Mouse (Mus musculus) left cerebral cortex, adult 2 months (tissue): Measurements from ENCODE around the gene Pyurf. TPM values are rescaled to one million over a fixed set of nuclear protein-coding genes. Genes with fewer than 3 reads are reported as not detected.

Source experiments
- DNase-seq, 2 experiments: peaks; one replicate each; pipeline ENCODE4 v3.0.0; 2021 to 2022; ENCODE audit warnings: low spot score in 2 of 2, mixed read lengths in 1 of 2; ENCODE audit errors: extremely low spot score in 1 of 2
- H3K27ac ChIP-seq: fragments of 200-600 bp; 2 replicates; pipeline ENCODE4 v1.8.1; 2022
- H3K4me3 ChIP-seq: fragments of 200-600 bp; 2 replicates; pipeline ENCODE4 v1.8.1; 2022
- CTCF ChIP-seq: fragments of 200-600 bp; IDR thresholded peaks from 2 replicates; pipeline ENCODE4 v1.8.1; 2022; ENCODE audit warnings: antibody characterized with exemption, mild to moderate bottlenecking, moderate library complexity
- intact Hi-C: fragments of 180-260 bp; cut with DNase I; formaldehyde crosslinking; loops from one replicate; pipeline ENCODE4 v1.15.1; 2025
- long read RNA-seq, 2 experiments: library from polyadenylated mRNA; stranded (forward); transcript quantifications; one replicate each; pipeline ENCODE4 v2.0.0; 2021; ENCODE audit warnings: borderline mapping rate in 2 of 2
- total RNA-seq, 2 experiments: library from RNA; stranded (reverse); gene quantifications; 2 replicates each; pipeline ENCODE4 v1.2.3; 2021

The Pyurf gene
- total RNA-seq = 1 to 10 TPM; 9.0 to 9.8 TPM
- long read RNA-seq, experiment 1, transcript Pyurf-201 (2 exons, 3,573 nt) = major isoform, 20 of 20 reads
- long read RNA-seq, experiment 1, partial matches to known transcripts = 0 of 20 reads
- long read RNA-seq, experiment 1, other reads (novel, unspliced or antisense) = 0 of 20 reads
- long read RNA-seq, experiment 2, transcript Pyurf-201 (2 exons, 3,573 nt) = major isoform, 17 of 17 reads
- long read RNA-seq, experiment 2, partial matches to known transcripts = 0 of 17 reads
- long read RNA-seq, experiment 2, other reads (novel, unspliced or antisense) = 0 of 17 reads

DNA sequence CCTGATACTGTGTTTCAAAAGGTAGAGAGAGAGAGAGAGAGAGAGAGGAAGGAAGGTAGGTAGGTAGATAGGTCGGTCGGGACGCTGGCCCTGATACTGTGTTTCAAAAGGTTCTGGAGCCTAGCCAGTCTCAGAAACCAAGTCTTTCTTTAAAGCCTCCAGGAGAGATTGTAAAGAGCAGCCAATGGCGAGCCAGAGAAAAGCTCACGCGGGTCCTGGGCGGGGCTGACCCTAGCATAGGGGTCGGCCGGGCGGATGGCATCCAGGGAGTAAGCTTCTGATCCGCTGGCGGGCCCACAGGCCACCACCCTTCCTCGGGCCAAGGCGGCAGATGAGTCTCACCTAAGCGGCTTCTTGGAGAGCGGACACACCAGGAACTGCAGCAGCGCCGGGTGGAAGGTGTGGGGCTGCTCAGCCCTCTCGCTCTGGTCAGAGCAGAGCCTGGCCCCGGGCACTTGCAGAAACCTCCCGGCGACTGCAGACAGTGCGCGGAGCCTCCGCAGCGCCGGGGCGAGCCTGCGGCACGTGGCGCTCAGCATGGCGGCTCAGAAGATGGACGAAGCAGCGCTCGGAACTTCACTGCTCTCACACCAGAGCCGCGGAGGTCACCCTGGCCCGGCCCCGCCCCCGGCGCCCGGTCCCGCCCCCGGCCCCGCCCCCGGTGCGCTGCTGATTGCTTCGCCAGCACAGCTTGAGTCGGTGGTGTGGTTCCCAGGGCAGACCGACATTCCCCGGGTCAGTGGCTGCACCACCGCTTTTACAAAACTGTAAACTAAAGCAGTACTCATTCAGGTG, at the start of gene Pyurf:
TSS of gene Pyurf (minus strand) at position 612 of the 795 bp plus-strand sequence.
- intact Hi-C loops = loop anchor here (5.0 kb wide), 1 partner anchor 894 kb away; the partner anchor contains the start of gene Kbtbd2
- peak within 1 kb of the TSS; percentile 70 for H3K4me3 ChIP-seq
- DNase-seq = peak; percentile 79 to 83
- peak within 1 kb of the TSS; percentile 96 for H3K27ac ChIP-seq
- peak; percentile 9; the same call in 1 of the 2 replicates for TF ChIP-seq CTCF

DNA sequence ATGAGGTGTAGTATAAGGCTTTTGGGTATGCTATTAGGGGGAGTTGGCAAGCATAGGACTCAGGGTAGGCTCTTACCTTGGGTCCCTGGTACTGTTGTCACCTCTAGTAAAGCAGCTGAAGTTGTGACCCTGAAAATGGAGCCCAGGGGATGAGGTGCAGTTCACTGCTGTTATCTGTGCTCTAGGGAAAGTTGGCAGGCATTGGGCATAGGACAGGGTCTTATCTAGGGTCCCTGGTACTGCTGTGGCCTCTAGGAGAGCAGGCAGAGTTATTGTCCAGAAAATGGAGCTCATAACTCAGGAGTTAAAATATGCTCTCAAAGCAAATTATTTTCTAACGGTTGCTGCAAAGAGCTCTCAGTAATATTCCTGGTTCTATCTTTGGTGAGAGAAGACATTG, 29.5 kb upstream of the Pyurf start:
- TF ChIP-seq CTCF = no peak
- intact Hi-C loops = no loop called here
- no peak for DNase-seq
- H3K4me3 ChIP-seq = no peak overlapping the region
- H3K27ac ChIP-seq = no peak overlapping the region

DNA sequence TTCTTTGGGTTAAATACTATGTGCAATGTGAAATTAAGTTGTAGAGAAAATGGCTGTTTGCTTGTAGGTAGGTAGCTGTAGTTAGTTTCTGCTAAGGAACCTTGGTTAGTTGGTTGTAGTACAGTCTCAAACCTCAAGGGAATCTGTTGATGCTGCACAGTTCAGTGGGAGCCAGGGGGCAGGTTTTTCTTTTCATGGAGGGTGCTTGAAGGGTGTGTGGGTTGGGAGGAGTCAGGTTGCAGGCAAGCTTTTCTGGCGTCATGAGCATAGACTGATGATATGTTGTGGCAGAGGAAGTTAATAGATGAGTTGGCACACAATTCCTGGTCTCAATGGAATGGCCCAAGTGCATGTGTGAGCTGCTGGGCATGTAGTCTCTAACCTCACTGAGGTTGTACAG, 19.8 kb upstream of the Pyurf start:
- Histone ChIP-seq H3K4me3 (no peak overlapping the region), H3K27ac (no peak overlapping the region)
- DNase-seq = no peak
- TF ChIP-seq CTCF = no peak; the same call in 1 of the 2 replicates
- intact Hi-C loops = no loop called here

DNA sequence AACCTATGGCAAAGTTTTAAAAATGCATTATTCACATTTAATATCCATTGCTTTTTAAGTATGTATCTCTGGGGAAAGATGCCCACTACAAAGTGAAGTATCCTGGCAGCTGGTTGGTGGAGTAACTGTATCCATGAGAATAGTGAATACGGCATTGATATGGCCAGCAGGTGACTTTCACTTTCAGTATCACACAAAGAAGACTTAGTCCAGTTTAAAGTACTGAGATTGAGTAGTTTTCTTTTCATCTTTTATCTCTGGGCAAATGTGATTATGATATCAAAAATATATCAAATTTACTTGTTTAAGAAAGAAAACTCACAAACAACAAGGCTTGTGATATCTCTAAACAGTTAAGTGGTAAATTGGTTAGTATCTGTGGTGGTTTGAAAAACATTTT, 14.8 kb upstream of the Pyurf start:
- TF ChIP-seq CTCF = no peak
- H3K27ac ChIP-seq = no peak overlapping the region
- H3K4me3 ChIP-seq = no peak overlapping the region
- no peak for DNase-seq
- intact Hi-C loops = loop anchor here (10.0 kb wide), 1 partner anchor 782 kb away; the partner anchor contains the start of genes Nt5c3 and Vmn1r4

DNA sequence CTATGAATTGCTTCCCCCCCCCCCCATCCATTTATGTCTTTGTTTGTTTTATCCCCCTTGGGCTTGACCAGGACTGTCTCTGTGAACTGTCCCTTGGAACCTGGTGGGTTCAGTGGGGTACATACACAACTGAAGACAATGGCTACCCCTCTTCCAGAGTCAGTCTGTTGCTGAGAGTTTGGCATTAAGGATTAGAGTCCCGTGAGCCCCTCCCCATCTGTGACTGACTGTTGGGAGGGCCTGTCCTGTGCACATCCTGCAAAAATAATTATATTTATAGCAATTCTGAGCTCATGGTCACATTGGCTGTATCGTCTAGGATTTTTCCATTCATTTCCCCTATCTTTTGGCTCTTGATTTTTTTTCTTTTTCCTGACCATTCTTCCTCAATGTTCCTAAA, 11.8 kb upstream of the Pyurf start:
- TF ChIP-seq CTCF = no peak
- Histone ChIP-seq H3K4me3 (peak overlapping the region; percentile 90), H3K27ac (peak overlapping the region; percentile 99)
- intact Hi-C loops = loop anchor here (1.0 to 10.0 kb wide), 5 partner anchors 96 to 779 kb away; partner anchors contain the start of genes Herc6, Nt5c3, Ppm1k and Vmn1r4
- DNase-seq = no peak

DNA sequence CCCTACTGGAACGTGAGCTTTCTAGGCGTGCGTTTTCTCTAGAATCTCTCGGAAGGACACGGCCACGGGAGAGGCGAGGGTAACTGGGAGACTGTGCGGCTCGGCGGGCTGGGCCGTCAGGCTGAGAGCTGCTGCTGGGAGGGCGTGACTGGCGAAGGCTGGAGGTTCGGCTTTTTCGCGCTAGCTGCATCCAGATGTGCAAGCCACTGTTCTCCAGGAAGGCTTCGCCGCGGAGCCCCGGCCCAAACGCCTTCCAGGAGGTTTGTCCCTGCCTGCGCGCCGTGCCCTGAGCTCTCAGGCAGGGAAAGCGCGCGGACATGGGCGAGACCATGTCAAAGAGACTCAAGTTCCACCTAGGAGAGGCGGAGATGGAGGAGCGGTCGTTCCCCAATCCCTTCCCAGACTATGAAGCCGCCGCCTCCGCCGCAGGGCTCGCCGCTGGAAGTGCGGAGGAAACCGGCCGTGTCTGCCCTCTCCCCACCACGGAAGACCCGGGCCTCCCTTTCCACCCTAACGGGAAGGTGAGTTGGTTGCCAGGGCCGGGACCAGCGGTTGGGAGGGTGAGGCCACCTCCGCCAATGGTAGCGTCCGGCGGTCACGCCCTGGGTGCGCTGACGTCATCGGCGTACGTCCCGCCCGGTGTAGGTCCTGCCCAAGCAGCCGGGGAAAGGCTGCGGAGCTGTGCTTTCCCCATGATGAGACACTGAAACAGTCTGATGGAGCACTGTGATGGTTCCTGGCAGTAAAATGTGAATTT, 11.0 kb upstream of the Pyurf start:
- peak overlapping the region; percentile 90 for H3K4me3 ChIP-seq
- intact Hi-C loops = loop anchor here (1.0 to 10.0 kb wide), 5 partner anchors 96 to 778 kb away; partner anchors contain the start of genes Herc6, Nt5c3, Ppm1k and Vmn1r4
- no peak for TF ChIP-seq CTCF
- peak overlapping the region; percentile 99 for H3K27ac ChIP-seq
- DNase-seq = peak; percentile 95 to 96

DNA sequence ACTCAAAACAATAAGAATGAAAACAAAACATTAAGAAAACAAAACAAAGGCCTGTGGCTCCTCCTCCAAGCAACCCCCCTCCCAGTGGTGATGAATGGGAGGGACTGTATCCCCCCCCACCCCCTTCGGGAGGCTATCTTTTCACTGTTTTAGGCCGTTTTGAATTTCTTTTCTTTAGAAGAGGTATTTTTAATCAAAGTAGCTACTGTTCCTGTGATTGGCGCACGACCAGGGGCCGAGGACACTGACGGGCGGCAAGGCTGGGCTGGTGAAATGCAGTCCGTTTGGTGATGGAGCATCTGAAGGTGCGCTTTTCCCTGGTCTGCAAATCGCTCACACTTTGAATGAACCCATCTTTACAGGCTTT, 10.5 kb upstream of the Pyurf start, which contains the start of gene Lancl2:
TSS of gene Lancl2 (plus strand) at position 165 of the 367 bp plus-strand sequence.
- peak; percentile 8 for TF ChIP-seq CTCF
- peak within 1 kb of the TSS; percentile 90 for H3K4me3 ChIP-seq
- H3K27ac ChIP-seq = peak within 1 kb of the TSS; percentile 99
- DNase-seq = peak; percentile 43 to 53
- intact Hi-C loops = loop anchor here (5.0 to 10.0 kb wide), 4 partner anchors 95 to 778 kb away; partner anchors contain the start of genes Herc6, Nt5c3, Ppm1k and Vmn1r4

DNA sequence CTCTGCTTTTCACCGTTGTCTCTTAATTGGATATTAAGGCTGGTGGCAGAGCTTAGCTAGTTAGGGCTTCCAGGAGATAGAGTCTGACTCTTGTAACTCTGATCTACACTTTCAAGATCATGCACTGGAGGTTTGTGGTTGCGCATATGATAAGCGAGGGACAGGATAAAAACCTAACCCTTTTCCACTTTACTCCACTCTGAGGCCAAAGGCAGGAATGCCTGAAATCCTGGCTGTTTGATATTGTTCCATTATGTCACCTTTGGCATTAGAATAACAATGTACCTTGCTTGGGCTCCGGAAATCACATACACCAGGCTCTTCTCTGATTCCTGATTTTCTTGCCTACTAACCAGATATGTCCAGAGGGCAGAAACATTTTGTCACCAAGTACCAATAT, 9.8 kb upstream of the Pyurf start:
- intact Hi-C loops = loop anchor here (5.0 to 10.0 kb wide), 4 partner anchors 94 to 777 kb away; partner anchors contain the start of genes Herc6, Nt5c3, Ppm1k and Vmn1r4
- TF ChIP-seq CTCF = no peak
- DNase-seq = no peak
- Histone ChIP-seq H3K4me3 (peak overlapping the region; percentile 90), H3K27ac (peak overlapping the region; percentile 99)

DNA sequence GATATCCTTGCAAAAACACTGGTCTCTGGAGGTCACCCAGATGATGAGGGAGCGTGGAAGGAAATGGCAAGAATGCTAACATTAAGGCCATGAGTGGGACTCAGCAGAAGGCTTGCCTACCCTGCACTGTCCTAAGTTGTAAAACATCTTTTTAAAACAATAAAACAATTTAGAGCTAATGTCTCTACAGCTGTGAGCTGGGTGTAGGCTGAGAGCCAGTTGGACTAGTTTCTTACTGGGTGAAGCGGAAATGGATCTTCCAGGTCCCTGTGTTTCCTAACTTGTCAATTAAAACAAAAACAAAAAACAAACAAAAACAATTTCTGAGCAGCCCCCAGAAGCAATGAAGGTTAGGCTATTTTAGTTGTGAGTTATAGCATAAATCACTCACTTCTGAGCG, 1.2 kb upstream of the Pyurf start:
- intact Hi-C loops = loop anchor here (5.0 kb wide), 1 partner anchor 896 kb away; the partner anchor contains the start of gene Kbtbd2
- H3K4me3 ChIP-seq = no peak overlapping the region
- TF ChIP-seq CTCF = no peak
- DNase-seq = no peak
- H3K27ac ChIP-seq = no peak overlapping the region

DNA sequence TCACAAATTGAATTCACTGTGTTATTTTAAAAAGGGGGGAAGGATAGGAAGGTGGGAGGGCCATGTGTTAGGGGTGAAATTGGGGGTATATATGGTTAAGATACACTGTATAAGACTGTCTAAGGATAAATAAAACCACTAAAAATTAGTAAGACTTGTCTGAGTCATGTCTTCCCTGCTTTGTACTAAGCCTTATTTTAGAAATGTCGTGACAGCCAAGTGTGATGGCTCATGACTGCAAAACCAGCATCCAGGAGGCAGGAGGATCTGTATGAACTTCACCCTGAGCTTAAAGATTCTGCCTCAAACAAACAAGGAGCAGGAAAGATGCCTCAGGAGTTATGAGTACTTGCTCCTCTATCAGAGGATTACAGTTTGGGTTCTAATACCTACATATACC, 7.7 kb downstream of the Pyurf start:
- peak in 1 of 2 experiments; percentile 8 for DNase-seq
- H3K4me3 ChIP-seq = no peak overlapping the region
- peak overlapping the region; percentile 57 for H3K27ac ChIP-seq
- intact Hi-C loops = loop anchor here (1.0 kb wide), 1 partner anchor 76 kb away; no protein-coding TSS in a partner anchor
- TF ChIP-seq CTCF = no peak

DNA sequence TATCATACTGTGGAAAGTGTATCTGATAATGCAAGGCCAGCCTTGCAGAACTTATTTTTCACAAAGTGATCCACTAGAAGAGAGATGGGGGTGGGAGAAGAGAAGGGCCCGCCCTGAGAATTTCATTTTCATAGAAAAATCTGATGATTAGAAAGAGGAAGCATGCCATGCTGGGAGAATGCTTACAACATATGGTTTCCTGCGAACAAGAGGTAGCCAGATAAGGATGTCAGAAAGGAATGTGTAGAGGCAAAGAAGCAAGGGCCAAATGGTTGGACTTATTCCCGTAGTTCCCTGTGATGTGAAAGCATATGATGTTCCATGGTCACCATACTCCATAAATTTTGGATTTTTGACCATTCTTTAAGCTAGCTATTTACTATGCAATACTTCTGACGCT, 30.6 kb downstream of the Pyurf start:
- no peak overlapping the region for H3K27ac ChIP-seq
- intact Hi-C loops = no loop called here
- no peak for TF ChIP-seq CTCF
- DNase-seq = no peak
- H3K4me3 ChIP-seq = no peak overlapping the region
